In genomic region chr10:79716988-79717355, GRCm38 (mm10) we compare ENCODE assay signal across 8 mouse cellular contexts. TPM values are rescaled to one million over a fixed set of nuclear protein-coding genes. Genes with fewer than 3 reads are reported as not detected.
DNase-seq lines count a peak whose midpoint lies in the region; ATAC-seq and TF ChIP-seq lines count a peak whose summit lies in the region.

No protein-coding gene starts in this region.

- peak overlapping the region; percentile 83 for H3K4me3 ChIP-seq in midbrain, postnatal 0 days (ENCODE audit: low read depth, low read length)

- peak overlapping the region; percentile 63 for H3K27ac ChIP-seq in midbrain, postnatal 0 days (ENCODE audit: low read depth, low read length)

- H3K36me3 ChIP-seq in midbrain, postnatal 0 days (ENCODE audit: insufficient read depth, low read length) = no peaks in the 10 kb centered on the region

- TF ChIP-seq CTCF in midbrain, postnatal 0 days (IDR thresholded peaks at IDR 0.05) = no peak

- DNase-seq in left cerebral cortex, adult 18-20 months (ENCODE audit: low spot score in 2 of 2) = peak; percentile 48 to 63
- DNase-seq in left cerebral cortex, adult 9 months (ENCODE audit: low spot score in 2 of 2) = no peak
- peak; percentile 75 for DNase-seq in MN1 (ENCODE audit: low spot score)
- peak; percentile 59 to 72 for DNase-seq in cerebellum, postnatal 36 days
- peak; percentile 55 for DNase-seq in induced T-regulatory cell, adult 2 months (ENCODE audit: low read depth)
- no peak for DNase-seq in midbrain, postnatal 0 days (ENCODE audit: low spot score)
- no peak for DNase-seq in spleen, postnatal 4 days (ENCODE audit: low spot score in 2 of 2)
- no peak for DNase-seq in layer of hippocampus, adult 11-12 months (ENCODE audit: low spot score)

- H3K9ac ChIP-seq in midbrain, postnatal 0 days (replicated peaks; ENCODE audit: low read length, poor library complexity, severe bottlenecking) = peak overlapping the region; percentile 84

- no peaks in the 10 kb centered on the region for H3K9me3 ChIP-seq in midbrain, postnatal 0 days (ENCODE audit: low read length)

- no peaks in the 10 kb centered on the region; the same call in 1 of the 2 replicates for H3K4me1 ChIP-seq in midbrain, postnatal 0 days (ENCODE audit: insufficient read depth, low read length)

- peak overlapping the region; percentile 66 for H3K4me2 ChIP-seq in midbrain, postnatal 0 days (ENCODE audit: low read depth, low read length, poor library complexity, severe bottlenecking)

- ATAC-seq in midbrain, postnatal 0 days (ENCODE audit: low FRiP score) = peak; percentile 20

- no peaks in the 10 kb centered on the region for H3K27me3 ChIP-seq in midbrain, postnatal 0 days (ENCODE audit: insufficient read depth, low read length)

- 2% methylated on average over 21 of the region's 44 CpGs for WGBS in midbrain, postnatal 0 days

RNA-seq across cellular contexts. Expression of gene Hcn2, which starts 0.5 kb away (rescaled TPM):
- 100 to 1,000 TPM; 142 to 157 TPM for total RNA-seq in left cerebral cortex, adult 18-20 months (2021)
- total RNA-seq in midbrain, postnatal 0 days (2014; rRNA removed) = 60.9 and 66.1 TPM in 2 replicates
- polyA plus RNA-seq in midbrain, postnatal 0 days (2015; fragmentation: Nextera tagmentation; extraction: Ambion mirVana) = 5.0 TPM in 2 replicates

RNA-seq across cellular contexts. Expression of gene Bsg, which starts 12.7 kb away (rescaled TPM):
- 100 to 1,000 TPM; 566 to 614 TPM for total RNA-seq in left cerebral cortex, adult 18-20 months (2021)
- total RNA-seq in midbrain, postnatal 0 days (2014; rRNA removed) = 1,054 and 1,082 TPM in 2 replicates
- polyA plus RNA-seq in midbrain, postnatal 0 days (2015; fragmentation: Nextera tagmentation; extraction: Ambion mirVana) = 1,042 and 1,135 TPM in 2 replicates

RNA-seq across cellular contexts. Expression of gene Gzmm, which starts 28.2 kb away (rescaled TPM):
- 1 to 10 TPM; 2.7 to 3.2 TPM for total RNA-seq in left cerebral cortex, adult 18-20 months (2021)
- total RNA-seq in midbrain, postnatal 0 days (2014; rRNA removed) = 0.66 and 0.85 TPM in 2 replicates
- polyA plus RNA-seq in midbrain, postnatal 0 days (2015; fragmentation: Nextera tagmentation; extraction: Ambion mirVana) = 1.2 and 1.4 TPM in 2 replicates

RNA-seq across cellular contexts. Expression of gene Polrmt, which starts 29.4 kb away (rescaled TPM):
- total RNA-seq in left cerebral cortex, adult 18-20 months (2021) = 10 to 100 TPM; 50.6 to 55.3 TPM
- total RNA-seq in midbrain, postnatal 0 days (2014; rRNA removed) = 42.0 and 43.2 TPM in 2 replicates
- 32.5 and 37.4 TPM in 2 replicates for polyA plus RNA-seq in midbrain, postnatal 0 days (2015; fragmentation: Nextera tagmentation; extraction: Ambion mirVana)

RNA-seq across cellular contexts. Expression of gene Cdc34, which starts 35.0 kb away (rescaled TPM):
- 10 to 100 TPM; 75.4 to 77.5 TPM for total RNA-seq in left cerebral cortex, adult 18-20 months (2021)
- 65.8 and 99.4 TPM in 2 replicates for total RNA-seq in midbrain, postnatal 0 days (2014; rRNA removed)
- polyA plus RNA-seq in midbrain, postnatal 0 days (2015; fragmentation: Nextera tagmentation; extraction: Ambion mirVana) = 72.5 and 75.2 TPM in 2 replicates

Comparison
In these comparisons a context has a peak if more than half of its experiments do, and no peak if none do; other contexts are left out.
1. DNase-seq: peak in left cerebral cortex, adult 18-20 months (2 of 2), MN1 (single experiment), cerebellum, postnatal 36 days (2 of 2) and induced T-regulatory cell, adult 2 months (single experiment); none in left cerebral cortex, adult 9 months (0 of 2), midbrain, postnatal 0 days (single experiment), spleen, postnatal 4 days (0 of 2) and layer of hippocampus, adult 11-12 months (single experiment).